Mouse (Mus musculus): ENCODE data around the gene 7530416G11Rik. TPM values are rescaled to one million over a fixed set of nuclear protein-coding genes. Genes with fewer than 3 reads are reported as not detected.

Gene 7530416G11Rik
- total RNA-seq, 1 experiment from 2014 or later = not detected

Other genes with a start within 250 kb of the 7530416G11Rik start
- 88.5 and 88.7 TPM in 2 replicates for gene Atxn10, start 167.0 kb downstream of the 7530416G11Rik start, total RNA-seq (2017)
- not detected in 2 replicates for gene Wnt7b, start 79.2 kb upstream of the 7530416G11Rik start, total RNA-seq (2017)
- gene Ppara, start 231.8 kb upstream of the 7530416G11Rik start, total RNA-seq (2017) = not detected in 2 replicates

All from common myeloid progenitor, adult 5-6 weeks (primary cell).